ENCODE assay signal across 13 mouse cellular contexts in genomic region chr19:41579311-41579920, GRCm38 (mm10). TPM values are rescaled to one million over a fixed set of nuclear protein-coding genes. Genes with fewer than 3 reads are reported as not detected.
DNase-seq lines count a peak whose midpoint lies in the region; ATAC-seq and TF ChIP-seq lines count a peak whose summit lies in the region.
"Had no signal": no experiment of that assay in that cellular context is flagged by ENCODE, and none has a peak within 500 bp of the region (broad histone marks: within the 10 kb centered on the region; RNA-seq: fewer than 3 reads in every experiment).

No protein-coding gene starts in this region.

- H3K27me3 ChIP-seq in intestine, embryonic 14.5 days (replicated peaks; ENCODE audit: control insufficient read depth, insufficient read depth, low read length) = no peaks in the 10 kb centered on the region
- H3K27me3 ChIP-seq in intestine, postnatal 0 days (replicated peaks; ENCODE audit: control insufficient read depth, insufficient read depth, low read length) = no peaks in the 10 kb centered on the region
- H3K27me3 ChIP-seq in intestine, embryonic 15.5 days (replicated peaks) = no peaks in the 10 kb centered on the region
- H3K27me3 ChIP-seq in forebrain, embryonic 12.5 days = no peaks in the 10 kb centered on the region
- H3K27me3 ChIP-seq: embryonic facial prominence, embryonic 15.5 days had no signal

- H3K9ac ChIP-seq in intestine, embryonic 14.5 days (ENCODE audit: low read length) = no peak overlapping the region
- no peak overlapping the region for H3K9ac ChIP-seq in intestine, postnatal 0 days (ENCODE audit: low read depth, low read length)
- H3K9ac ChIP-seq in intestine, embryonic 15.5 days = no peak overlapping the region
- no peak overlapping the region for H3K9ac ChIP-seq in forebrain, embryonic 12.5 days
- H3K9ac ChIP-seq: embryonic facial prominence, embryonic 15.5 days had no signal

- peak; percentile 42 for DNase-seq in intestine, embryonic 14.5 days (ENCODE audit: low spot score)
- peak; percentile 72 for DNase-seq in 3T3-L1 (ENCODE audit: low read depth, low spot score)
- peak; percentile 76 to 91 for DNase-seq in adrenal gland, adult (ENCODE audit: inconsistent age in 2 of 2, low spot score in 1 of 2)
- no peak for DNase-seq in urinary bladder, postnatal 4 days (ENCODE audit: low spot score in 2 of 2)
- DNase-seq: cerebellum, adult 2 months; lung, postnatal 10 days; thymus, adult 18-20 months had no signal

- peaks cover 32% of the 10 kb centered on the region for H3K36me3 ChIP-seq in intestine, embryonic 14.5 days (ENCODE audit: control insufficient read depth, insufficient read depth, low read length)
- H3K36me3 ChIP-seq in intestine, postnatal 0 days (ENCODE audit: control insufficient read depth, insufficient read depth) = peaks cover 23% of the 10 kb centered on the region
- H3K36me3 ChIP-seq in intestine, embryonic 15.5 days = peaks cover 7% of the 10 kb centered on the region
- H3K36me3 ChIP-seq in forebrain, embryonic 12.5 days (replicated peaks) = peaks cover 30% of the 10 kb centered on the region

- no peak for ATAC-seq in intestine, embryonic 14.5 days (replicated peaks; ENCODE audit: low FRiP score, low TSS enrichment, low read depth)
- no peak for ATAC-seq in intestine, postnatal 0 days
- ATAC-seq in intestine, embryonic 15.5 days = no peak
- no peak for ATAC-seq in forebrain, embryonic 12.5 days (ENCODE audit: low FRiP score)
- ATAC-seq: hindbrain, embryonic 16.5 days had no signal

- 0 out of 2 replicates have a peak, but pooled peaks cover 4% of the 10 kb centered on the region for H3K4me1 ChIP-seq in intestine, embryonic 14.5 days (replicated peaks; ENCODE audit: control insufficient read depth, insufficient read depth, low read length)
- no peaks in the 10 kb centered on the region for H3K4me1 ChIP-seq in intestine, postnatal 0 days (replicated peaks; ENCODE audit: control insufficient read depth, insufficient read depth, low read length)
- no peaks in the 10 kb centered on the region; the same call in 1 of the 2 replicates for H3K4me1 ChIP-seq in intestine, embryonic 15.5 days (replicated peaks)
- no peaks in the 10 kb centered on the region for H3K4me1 ChIP-seq in forebrain, embryonic 12.5 days
- H3K4me1 ChIP-seq: embryonic facial prominence, embryonic 15.5 days had no signal

- no peak overlapping the region for H3K4me3 ChIP-seq in intestine, embryonic 14.5 days (ENCODE audit: low read depth, low read length)
- no peak overlapping the region for H3K4me3 ChIP-seq in intestine, postnatal 0 days (ENCODE audit: low read depth, low read length)
- H3K4me3 ChIP-seq in intestine, embryonic 15.5 days (replicated peaks) = no peak overlapping the region
- H3K4me3 ChIP-seq in forebrain, embryonic 12.5 days (replicated peaks) = no peak overlapping the region
- H3K4me3 ChIP-seq: embryonic facial prominence, embryonic 15.5 days; left cerebral cortex, adult 2 months had no signal

- no peak for TF ChIP-seq CTCF in intestine, postnatal 0 days (IDR thresholded peaks at IDR 0.05; ENCODE audit: low read depth)

- no peak overlapping the region for H3K4me2 ChIP-seq in intestine, embryonic 14.5 days (ENCODE audit: low read length)
- no peak overlapping the region for H3K4me2 ChIP-seq in intestine, postnatal 0 days (replicated peaks; ENCODE audit: low read depth)
- no peak overlapping the region for H3K4me2 ChIP-seq in intestine, embryonic 15.5 days (replicated peaks)
- no peak overlapping the region for H3K4me2 ChIP-seq in forebrain, embryonic 12.5 days
- H3K4me2 ChIP-seq: embryonic facial prominence, embryonic 15.5 days had no signal

- no peaks in the 10 kb centered on the region for H3K9me3 ChIP-seq in intestine, embryonic 14.5 days (ENCODE audit: control insufficient read depth, low read length)
- H3K9me3 ChIP-seq in intestine, postnatal 0 days (ENCODE audit: control insufficient read depth) = no peaks in the 10 kb centered on the region
- H3K9me3 ChIP-seq in intestine, embryonic 15.5 days = no peaks in the 10 kb centered on the region
- H3K9me3 ChIP-seq in forebrain, embryonic 12.5 days = no peaks in the 10 kb centered on the region
- H3K9me3 ChIP-seq: embryonic facial prominence, embryonic 15.5 days had no signal

- 90% methylated on average over 4 of the region's 4 CpGs for WGBS in intestine, embryonic 14.5 days
- WGBS in intestine, postnatal 0 days = 65% methylated on average over 4 of the region's 4 CpGs
- 81% methylated on average over 4 of the region's 4 CpGs for WGBS in intestine, embryonic 15.5 days
- WGBS in forebrain, embryonic 12.5 days = 90% methylated on average over 4 of the region's 4 CpGs

- peak overlapping the region; percentile 59; the same call in 1 of the 2 replicates for H3K27ac ChIP-seq in intestine, embryonic 14.5 days (ENCODE audit: low read depth)
- no peak overlapping the region for H3K27ac ChIP-seq in intestine, postnatal 0 days (ENCODE audit: low read depth, low read length)
- H3K27ac ChIP-seq in intestine, embryonic 15.5 days = peak overlapping the region; percentile 65
- H3K27ac ChIP-seq in forebrain, embryonic 12.5 days = no peak overlapping the region
- H3K27ac ChIP-seq: embryonic facial prominence, embryonic 15.5 days; left cerebral cortex, adult 2 months had no signal

RNA-seq across cellular contexts. Expression of gene Gm340, which starts 2.8 kb away (rescaled TPM):
- 4.3 and 4.8 TPM in 2 replicates for polyA plus RNA-seq in intestine, embryonic 14.5 days (2014; fragmentation: Nextera tagmentation; extraction: Ambion mirVana)
- 0.80 and 0.93 TPM in 2 replicates for polyA plus RNA-seq in intestine, postnatal 0 days (2015; fragmentation: Nextera tagmentation; extraction: Ambion mirVana)
- 2.7 and 2.8 TPM in 2 replicates for polyA plus RNA-seq in intestine, embryonic 15.5 days (2015; fragmentation: Nextera tagmentation; extraction: Ambion mirVana)
- polyA plus RNA-seq in forebrain, embryonic 12.5 days (2016; fragmentation: Nextera tagmentation; extraction: Ambion mirVana) = 3.0 and 3.7 TPM in 2 replicates

Comparison
In these comparisons a context has a peak if more than half of its experiments do, and no peak if none do; other contexts are left out.
1. H3K27ac ChIP-seq: peak in intestine, embryonic 14.5 days (single experiment) and intestine, embryonic 15.5 days (single experiment); none in intestine, postnatal 0 days (single experiment) and forebrain, embryonic 12.5 days (single experiment).
2. DNase-seq: peak in intestine, embryonic 14.5 days (single experiment), 3T3-L1 (single experiment) and adrenal gland, adult (2 of 2); none in urinary bladder, postnatal 4 days (0 of 2).